Mouse (Mus musculus) embryonic fibroblast, embryonic 13.5 days (primary cell): ENCODE results near the gene Foxn3. TPM values are rescaled to one million over a fixed set of nuclear protein-coding genes. Genes with fewer than 3 reads are reported as not detected.
A peak's percentile ranks its signal among the peaks of the same experiment; 100 is the strongest.

Experiments used
- H3K27ac ChIP-seq: 2 replicates; pipeline ENCODE4 v1.5.1; 2012; ENCODE audit warnings: low read length, control low read depth, inconsistent platforms; ENCODE audit not compliant: insufficient read depth
- H3K4me1 ChIP-seq: 2 replicates; pipeline ENCODE4 v1.6.1; 2011; ENCODE audit warnings: low read length; ENCODE audit not compliant: control insufficient read depth, insufficient read depth
- H3K4me3 ChIP-seq: 2 replicates; pipeline ENCODE4 v1.5.1; 2011; ENCODE audit warnings: mild to moderate bottlenecking, control low read depth, low read length; ENCODE audit not compliant: insufficient read depth
- CTCF ChIP-seq: IDR thresholded peaks from 2 replicates; pipeline ENCODE4 v1.5.1; 2011; ENCODE audit warnings: mild to moderate bottlenecking, control low read depth, low read length, moderate library complexity, borderline replicate concordance; ENCODE audit not compliant: insufficient read depth
- POLR2A ChIP-seq: IDR thresholded peaks from 2 replicates; pipeline ENCODE4 v1.6.1; 2011; ENCODE audit warnings: low read depth, mild to moderate bottlenecking, control low read depth, low read length, moderate library complexity
- polyA plus RNA-seq: library from polyadenylated mRNA; stranded (reverse); fragments of >200 nt; gene quantifications from 2 replicates; pipeline ENCODE4 v1.2.4, GENCODE M21; 2011; ENCODE audit warnings: low read depth; ENCODE audit not compliant: missing spikeins, insufficient read length

Gene Foxn3
- polyA plus RNA-seq, 1 experiment, result 59.0 TPM

DNA sequence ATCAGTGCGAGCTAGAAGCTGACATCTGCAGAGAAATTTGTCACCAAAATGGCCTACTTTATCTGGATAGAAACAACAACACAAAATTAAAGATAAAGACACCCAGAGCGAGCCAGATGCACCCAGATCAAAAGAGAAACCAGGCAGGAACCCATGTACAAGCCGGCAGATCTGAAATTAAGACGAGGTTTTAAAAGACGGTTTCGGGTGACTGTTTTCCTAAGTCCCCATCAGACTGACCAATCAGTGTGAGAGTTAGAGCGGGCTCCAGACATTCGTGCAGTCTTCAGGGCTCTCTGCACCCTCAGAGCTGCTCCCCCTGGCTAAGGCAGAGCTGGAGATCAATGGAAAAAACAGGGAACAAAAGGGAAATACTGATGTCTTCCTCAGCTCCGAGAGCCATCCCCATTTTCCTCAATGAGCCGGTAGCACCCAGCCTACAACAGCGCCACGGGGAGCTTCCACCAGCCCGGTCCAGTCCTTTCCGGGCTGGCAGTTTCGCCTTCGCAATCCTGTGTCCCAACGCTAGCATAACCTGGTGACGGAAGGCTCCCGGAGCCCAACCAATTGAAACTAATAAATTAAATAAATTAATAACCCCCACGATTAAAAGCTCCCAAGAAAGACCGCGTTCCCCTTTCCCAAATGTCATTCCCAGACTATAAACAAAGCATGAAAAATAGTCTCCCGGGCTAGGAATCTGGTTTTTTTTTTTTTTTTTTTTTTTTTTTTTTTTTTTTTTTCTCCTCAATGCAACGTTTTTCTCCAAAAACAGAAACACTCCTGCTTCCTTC lies 1.1 kb downstream of the Foxn3 start:
- peak overlapping the region; percentile 88 for H3K4me3 ChIP-seq
- H3K27ac ChIP-seq, result peak overlapping the region; percentile 37
- peaks cover 2% of the 10 kb centered on the region; the same call in 1 of the 2 replicates for H3K4me1 ChIP-seq
- TF ChIP-seq CTCF (no peak), POLR2A (no peak)

DNA sequence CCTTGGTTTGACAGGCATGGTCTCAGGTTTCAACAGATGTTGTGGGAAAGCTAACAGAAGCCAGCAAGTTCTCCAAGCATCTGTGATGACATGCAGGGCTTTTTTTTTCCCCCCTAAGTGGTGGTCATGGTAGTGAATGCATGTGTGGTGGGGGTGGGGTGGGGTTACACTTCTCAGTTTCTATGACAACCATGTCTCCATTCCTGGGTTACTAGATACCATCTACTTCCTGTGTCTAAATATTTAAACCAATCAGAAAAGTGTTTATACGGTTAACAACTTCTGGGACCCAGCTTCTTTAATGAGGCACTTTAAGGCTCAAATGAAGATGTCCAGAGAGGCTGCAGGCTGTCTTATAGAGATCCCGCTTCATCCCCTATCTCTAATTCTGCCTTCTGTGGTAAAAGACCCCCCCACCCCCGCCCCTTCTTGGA lies 2.0 kb downstream of the Foxn3 start:
- peak overlapping the region; percentile 29 for H3K4me3 ChIP-seq
- H3K27ac ChIP-seq, result no peak overlapping the region
- peaks cover 2% of the 10 kb centered on the region; the same call in 1 of the 2 replicates for H3K4me1 ChIP-seq
- no peak for TF ChIP-seq CTCF
- TF ChIP-seq POLR2A, result no peak

DNA sequence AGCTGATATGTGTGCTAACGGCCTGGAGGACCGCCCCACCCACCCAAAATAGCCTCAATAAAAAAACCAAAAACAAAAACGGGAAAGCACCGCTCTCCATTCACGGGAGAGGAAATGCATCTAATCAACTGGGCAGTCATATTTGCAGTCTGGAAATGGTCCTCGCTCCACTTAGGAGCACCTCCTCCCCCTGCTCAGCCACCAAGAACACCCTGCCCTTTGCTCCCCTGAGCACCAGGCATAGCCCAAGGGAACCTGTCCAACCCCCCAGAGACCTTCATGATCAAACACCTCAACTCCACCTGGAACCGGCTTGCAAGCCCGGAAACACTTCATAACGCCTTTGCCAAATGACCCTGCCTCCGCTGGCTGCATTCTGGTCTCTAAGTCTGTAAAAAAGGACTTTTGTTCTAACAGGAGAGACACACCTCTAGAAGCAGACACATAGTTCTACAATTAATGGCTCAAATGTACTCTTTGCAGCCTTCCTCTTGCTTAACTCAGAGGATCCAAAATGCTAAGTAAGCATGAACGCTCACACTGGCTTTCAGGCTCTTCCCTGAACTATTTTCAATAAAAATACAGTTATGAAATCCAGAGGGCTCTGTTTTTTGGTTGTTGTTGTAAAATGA lies 2.6 kb downstream of the Foxn3 start:
- Histone ChIP-seq H3K27ac (no peak overlapping the region), H3K4me3 (no peak overlapping the region), H3K4me1 (peaks cover 2% of the 10 kb centered on the region; the same call in 1 of the 2 replicates)
- no peak for TF ChIP-seq CTCF

DNA sequence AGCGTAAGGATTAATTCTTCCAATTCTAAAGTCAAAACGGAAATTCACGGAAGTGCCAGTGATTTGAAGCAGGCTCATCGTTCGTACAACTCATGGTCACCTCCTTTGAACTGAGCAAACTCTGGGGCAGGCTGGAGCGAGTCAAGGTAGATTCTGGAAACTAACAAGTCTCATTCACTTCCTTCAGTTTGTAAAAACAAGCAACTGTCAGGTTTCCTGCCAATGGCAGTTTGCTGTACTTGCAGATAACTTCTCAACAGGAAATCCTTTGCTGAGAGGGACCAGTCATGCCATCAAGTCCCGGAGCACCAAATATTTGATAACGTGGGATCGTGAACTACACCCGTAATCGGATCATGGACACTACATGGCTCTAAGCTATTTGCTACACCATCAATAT lies 3.9 kb downstream of the Foxn3 start:
- TF ChIP-seq POLR2A (no peak), CTCF (no peak)
- Histone ChIP-seq H3K4me1 (peaks cover 2% of the 10 kb centered on the region; the same call in 1 of the 2 replicates), H3K27ac (no peak overlapping the region), H3K4me3 (no peak overlapping the region)

DNA sequence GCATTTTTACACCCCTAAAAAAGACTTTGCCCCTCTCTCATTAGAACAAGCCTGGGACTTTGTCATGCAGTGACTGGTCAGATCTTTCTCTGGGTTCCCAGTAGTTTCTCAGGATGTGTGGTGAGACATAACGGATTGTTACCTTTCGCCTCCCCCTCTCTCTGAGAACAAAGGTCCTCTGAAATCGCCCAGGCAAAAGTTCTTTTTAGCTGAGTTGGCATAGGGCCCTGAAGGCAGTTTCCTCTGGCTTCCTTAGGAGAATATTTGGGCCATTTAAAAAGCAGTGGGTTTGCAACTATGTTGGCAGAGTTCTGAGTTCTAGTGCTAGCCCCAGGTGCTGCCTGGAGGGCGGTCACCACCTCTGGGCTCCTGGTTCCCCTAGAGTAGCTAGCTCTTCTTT lies 4.9 kb downstream of the Foxn3 start:
- no peak overlapping the region for H3K27ac ChIP-seq
- H3K4me3 ChIP-seq, result no peak overlapping the region
- peaks cover 2% of the 10 kb centered on the region; the same call in 1 of the 2 replicates for H3K4me1 ChIP-seq
- TF ChIP-seq POLR2A (no peak), CTCF (no peak)

DNA sequence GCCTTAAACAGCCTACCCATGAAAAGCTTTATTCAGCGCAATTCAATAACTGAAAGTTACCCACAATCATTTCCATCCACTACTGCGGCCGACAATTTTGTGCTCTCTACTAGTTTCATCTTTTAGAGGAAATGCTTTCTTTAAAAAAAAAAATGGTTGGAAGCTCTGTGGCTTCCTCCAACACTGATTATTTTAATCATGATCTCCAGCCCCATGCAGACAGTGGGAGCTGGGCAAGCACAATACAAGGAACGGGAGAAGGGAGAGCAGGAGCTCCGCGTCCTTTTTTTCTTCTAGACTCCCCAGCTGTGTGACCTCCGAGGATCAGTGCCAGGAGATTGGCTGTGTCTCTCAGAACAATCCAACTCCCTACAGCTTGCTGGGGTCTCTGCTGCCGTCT lies 5.9 kb downstream of the Foxn3 start:
- TF ChIP-seq POLR2A (no peak), CTCF (no peak)
- Histone ChIP-seq H3K4me3 (no peak overlapping the region), H3K27ac (no peak overlapping the region), H3K4me1 (peaks cover 2% of the 10 kb centered on the region; the same call in 1 of the 2 replicates)

DNA sequence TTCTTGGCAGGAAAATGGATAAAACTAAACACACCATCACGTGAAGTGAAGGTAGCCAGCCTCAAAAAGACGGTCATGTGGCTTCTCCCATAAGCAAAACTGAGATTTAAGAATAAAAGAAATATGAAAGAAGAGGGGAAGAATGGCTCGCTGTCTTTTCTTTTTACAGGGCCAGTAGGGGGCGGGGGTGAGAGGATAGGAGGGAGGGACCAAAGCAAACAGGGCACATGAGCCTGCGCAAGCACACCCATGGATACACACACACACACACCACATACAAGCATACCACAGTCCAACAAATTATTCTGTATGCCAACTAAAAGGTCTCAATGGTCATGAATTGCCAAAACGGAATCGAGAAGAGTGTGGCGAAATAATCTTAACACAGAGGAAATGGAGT lies 12.8 kb downstream of the Foxn3 start:
- Histone ChIP-seq H3K27ac (no peak overlapping the region), H3K4me1 (no peaks in the 10 kb centered on the region), H3K4me3 (no peak overlapping the region)
- TF ChIP-seq POLR2A (no peak), CTCF (no peak)

DNA sequence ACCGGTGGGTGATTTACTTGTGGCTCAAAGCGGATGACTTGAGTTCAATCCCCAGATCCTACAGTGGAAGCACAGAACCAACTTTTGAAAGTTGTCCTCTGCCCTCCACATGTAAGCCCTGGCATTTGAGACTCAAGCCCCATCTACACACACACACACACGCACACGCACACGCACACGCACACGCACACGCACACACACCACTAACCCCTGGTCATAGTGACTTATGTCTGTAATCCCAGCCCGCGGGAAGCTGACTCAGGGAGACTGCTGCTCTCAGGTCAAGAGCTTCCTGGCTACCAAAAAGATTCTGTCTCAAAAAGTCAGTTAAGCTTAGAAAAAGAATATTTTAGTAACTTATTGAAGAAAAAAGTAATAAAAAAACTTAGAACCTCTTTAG lies 13.6 kb downstream of the Foxn3 start:
- TF ChIP-seq CTCF (no peak), POLR2A (no peak)
- no peak overlapping the region for H3K4me3 ChIP-seq
- H3K27ac ChIP-seq, result no peak overlapping the region
- no peaks in the 10 kb centered on the region; the same call in 1 of the 2 replicates for H3K4me1 ChIP-seq

DNA sequence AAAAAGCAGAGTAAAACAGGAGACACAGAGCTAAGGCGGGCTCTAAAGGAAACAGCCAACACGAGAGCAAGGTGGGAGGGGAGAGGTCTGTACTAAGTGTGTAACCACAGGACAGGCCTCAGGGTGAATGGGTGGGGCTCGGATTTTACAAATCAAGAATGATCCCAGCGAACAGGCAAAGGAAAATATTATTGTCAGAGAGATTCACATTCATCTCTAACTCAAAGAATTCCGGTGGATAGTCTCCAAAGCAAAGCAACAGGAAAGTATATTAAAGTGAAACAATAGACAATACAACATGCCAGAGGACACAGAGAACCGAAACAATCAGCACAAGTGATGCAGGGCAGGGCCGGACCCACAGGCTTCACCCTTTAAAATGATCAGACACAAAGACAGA lies 15.0 kb downstream of the Foxn3 start:
- no peak overlapping the region for H3K4me3 ChIP-seq
- TF ChIP-seq CTCF (no peak), POLR2A (no peak)
- H3K4me1 ChIP-seq, result no peaks in the 10 kb centered on the region; the same call in 1 of the 2 replicates
- H3K27ac ChIP-seq, result no peak overlapping the region

DNA sequence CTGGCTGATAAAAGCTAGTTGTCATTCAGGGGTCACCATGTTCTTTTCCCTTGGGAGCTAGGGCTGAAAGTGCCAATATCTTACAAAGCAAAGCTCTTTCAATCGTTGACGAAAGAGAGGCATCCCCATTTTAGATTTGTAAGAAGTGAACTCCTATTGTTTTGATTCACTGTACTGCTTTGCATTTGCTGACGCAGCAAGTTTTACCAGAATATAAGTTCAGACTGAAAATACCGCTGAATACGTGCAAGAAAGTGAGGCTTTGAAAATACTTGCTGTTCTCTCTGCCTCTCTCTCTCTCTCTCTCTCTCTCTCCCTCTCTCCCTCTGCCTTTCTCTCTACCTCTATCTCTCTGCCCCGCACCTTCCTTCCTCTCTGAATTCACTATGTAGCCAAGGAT lies 16.1 kb downstream of the Foxn3 start:
- H3K27ac ChIP-seq, result no peak overlapping the region
- H3K4me3 ChIP-seq, result no peak overlapping the region
- H3K4me1 ChIP-seq, result no peaks in the 10 kb centered on the region; the same call in 1 of the 2 replicates
- TF ChIP-seq POLR2A, result no peak
- no peak for TF ChIP-seq CTCF
